Mouse (Mus musculus): ENCODE data around the gene Sept1. TPM values are rescaled to one million over a fixed set of nuclear protein-coding genes. Genes with fewer than 3 reads are reported as not detected.
"Not testable (repeated sequence)": the region's sequence is repeated elsewhere in the genome, so short reads cannot be mapped to it uniquely, and the experiment has no call there.

Sept1 gene
- polyA plus RNA-seq, 1 experiment from 2014 or later, result 30.1 TPM

- H3K27me3 ChIP-seq (replicated peaks); ATAC-seq (ENCODE audit: low FRiP score, low read depth); H3K27ac ChIP-seq; H3K4me2 ChIP-seq (replicated peaks); H3K4me3 ChIP-seq; H3K9me3 ChIP-seq; H3K9ac ChIP-seq: not testable (repeated sequence)
- Histone ChIP-seq H3K36me3 (peaks cover 22% of the 10 kb centered on the region), H3K4me1 (peaks cover 20% of the 10 kb centered on the region)
- 92% methylated on average over 8 of the region's 8 CpGs for WGBS
Measured at GRCm38 (mm10) chr7:127250511-127250910, 17.6 kb upstream of the Sept1 start.

GRCm38 (mm10) chr7:127244658-127245510, 12.0 kb upstream of the Sept1 start:
- peak; percentile 67 for ATAC-seq (ENCODE audit: low FRiP score, low read depth)
- WGBS, result 15% methylated on average over 28 of the region's 33 CpGs
- 0 out of 2 replicates have a peak overlapping the region, but pooled peaks have one; percentile 55 for H3K27ac ChIP-seq

GRCm38 (mm10) chr7:127243870-127244657, 11.1 kb upstream of the Sept1 start, which contains the start of gene Zfp771:
Gene Zfp771, plus strand, starts transcription at chr7:127244274.
- WGBS, result 1% methylated on average over 53 of the region's 56 CpGs
- H3K36me3 ChIP-seq, result peaks cover 15% of the 10 kb centered on the region
- ATAC-seq (ENCODE audit: low FRiP score, low read depth), result peak; percentile 94
- H3K27me3 ChIP-seq (replicated peaks), result no peaks in the 10 kb centered on the region
- peak within 1 kb of the TSS; percentile 90 for H3K4me2 ChIP-seq (replicated peaks)
- H3K4me1 ChIP-seq, result peaks cover 19% of the 10 kb centered on the region
- peak within 1 kb of the TSS; percentile 62 for H3K4me3 ChIP-seq
- H3K9ac ChIP-seq, result peak within 1 kb of the TSS; percentile 87
- 0 out of 2 replicates have a peak within 1 kb of the TSS, but pooled peaks have one; percentile 55 for H3K27ac ChIP-seq
- no peaks in the 10 kb centered on the region for H3K9me3 ChIP-seq

More at GRCm38 (mm10) chr7:127244658-127245510, 12.0 kb upstream of the Sept1 start:
- peaks cover 19% of the 10 kb centered on the region for H3K4me1 ChIP-seq
- peaks cover 19% of the 10 kb centered on the region for H3K36me3 ChIP-seq
- peak overlapping the region; percentile 90 for H3K4me2 ChIP-seq (replicated peaks)
- H3K9ac ChIP-seq, result peak overlapping the region; percentile 87
- H3K27me3 ChIP-seq (replicated peaks), result no peaks in the 10 kb centered on the region
- no peaks in the 10 kb centered on the region for H3K9me3 ChIP-seq
- peak overlapping the region; percentile 62 for H3K4me3 ChIP-seq

DNA sequence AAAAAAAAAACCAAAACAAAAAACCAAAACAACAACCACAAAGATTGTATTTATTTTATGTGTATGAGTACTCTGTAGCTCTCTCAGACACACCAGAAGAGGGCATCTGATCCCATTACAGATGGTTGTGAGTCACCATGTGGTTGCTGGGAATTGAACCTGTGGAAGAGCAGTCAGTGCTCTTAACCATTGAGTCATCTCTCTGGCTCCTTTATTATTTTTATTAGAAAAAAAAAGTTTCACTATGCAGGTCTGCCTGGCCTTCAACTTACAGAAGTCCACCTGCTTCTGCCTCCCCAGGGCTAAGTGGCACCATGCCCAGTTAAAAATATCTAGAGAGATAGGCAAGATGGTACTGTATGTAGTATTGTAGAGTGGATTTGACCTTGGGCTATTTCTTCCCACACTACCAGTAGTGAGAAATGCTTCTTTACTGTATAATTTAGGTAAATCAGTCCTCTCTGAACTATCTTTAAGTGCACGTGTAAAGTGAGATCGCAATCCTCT, 10.5 kb upstream of the Sept1 start:
- Histone ChIP-seq H3K27me3 (replicated peaks) (no peaks in the 10 kb centered on the region), H3K4me1 (peaks cover 19% of the 10 kb centered on the region), H3K27ac (no peak overlapping the region), H3K4me2 (replicated peaks) (peak overlapping the region; percentile 90), H3K36me3 (peaks cover 22% of the 10 kb centered on the region), H3K9ac (0 out of 2 replicates have a peak overlapping the region, but pooled peaks have one; percentile 87), H3K9me3 (no peaks in the 10 kb centered on the region), H3K4me3 (no peak overlapping the region; the same call in 1 of the 2 replicates)
- 35% methylated on average over 2 of the region's 2 CpGs for WGBS
- no peak for ATAC-seq (ENCODE audit: low FRiP score, low read depth)

DNA sequence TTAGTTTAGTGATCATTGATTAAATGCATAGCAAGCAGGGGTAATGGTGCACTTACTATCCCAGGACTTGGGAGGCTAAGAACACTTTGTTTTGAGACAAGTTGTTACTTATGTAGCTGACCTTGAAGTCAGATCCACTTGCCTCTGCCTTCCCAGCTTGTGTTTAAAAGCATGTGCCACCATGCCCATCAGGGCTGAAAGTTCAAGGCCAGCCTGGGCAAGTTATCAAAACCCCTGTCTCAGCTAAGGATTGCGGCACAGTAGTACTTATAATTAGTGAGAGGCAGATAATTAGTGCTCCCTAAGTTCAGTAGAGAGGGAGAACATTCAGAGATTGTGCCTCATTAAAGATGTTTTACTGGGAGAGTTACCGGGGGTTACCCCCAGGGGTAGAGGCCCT, 1.8 kb upstream of the Sept1 start:
- H3K9ac ChIP-seq, result no peak overlapping the region; the same call in 1 of the 2 replicates
- no peak overlapping the region for H3K4me3 ChIP-seq
- peaks cover 57% of the 10 kb centered on the region for H3K36me3 ChIP-seq
- WGBS, result 94% methylated on average over 2 of the region's 2 CpGs
- H3K9me3 ChIP-seq, result no peaks in the 10 kb centered on the region
- H3K27ac ChIP-seq, result no peak overlapping the region
- H3K27me3 ChIP-seq (replicated peaks), result no peaks in the 10 kb centered on the region
- H3K4me2 ChIP-seq (replicated peaks), result peak overlapping the region; percentile 86
- H3K4me1 ChIP-seq, result peaks cover 29% of the 10 kb centered on the region
- no peak for ATAC-seq (ENCODE audit: low FRiP score, low read depth)

GRCm38 (mm10) chr7:127233765-127234164, 835 bp upstream of the Sept1 start:
- WGBS, result 6% methylated on average over 9 of the region's 9 CpGs
- Histone ChIP-seq H3K27ac (peak overlapping the region; percentile 98; the same call in 1 of the 2 replicates), H3K4me3 (peak overlapping the region; percentile 90), H3K4me1 (peaks cover 30% of the 10 kb centered on the region), H3K9me3 (no peaks in the 10 kb centered on the region), H3K36me3 (peaks cover 60% of the 10 kb centered on the region), H3K4me2 (replicated peaks) (peak overlapping the region; percentile 86), H3K9ac (peak overlapping the region; percentile 96), H3K27me3 (replicated peaks) (no peaks in the 10 kb centered on the region)
- no peak for ATAC-seq (ENCODE audit: low FRiP score, low read depth)

- Histone ChIP-seq H3K4me3 (peak overlapping the region; percentile 90), H3K4me2 (replicated peaks) (peak overlapping the region; percentile 86), H3K4me1 (peaks cover 30% of the 10 kb centered on the region), H3K9ac (peak overlapping the region; percentile 96), H3K27me3 (replicated peaks) (no peaks in the 10 kb centered on the region), H3K9me3 (no peaks in the 10 kb centered on the region), H3K36me3 (peaks cover 56% of the 10 kb centered on the region), H3K27ac (peak overlapping the region; percentile 98)
- under 1% methylated on average over 27 of the region's 27 CpGs for WGBS
- ATAC-seq (ENCODE audit: low FRiP score, low read depth), result peak; percentile 52
Measured at GRCm38 (mm10) chr7:127233368-127233749, 429 bp upstream of the Sept1 start.

- Histone ChIP-seq H3K36me3 (peaks cover 42% of the 10 kb centered on the region), H3K9me3 (no peaks in the 10 kb centered on the region), H3K27ac (peak overlapping the region; percentile 98), H3K4me3 (peak overlapping the region; percentile 90), H3K9ac (peak overlapping the region; percentile 96), H3K4me2 (replicated peaks) (peak overlapping the region; percentile 86), H3K27me3 (replicated peaks) (no peaks in the 10 kb centered on the region), H3K4me1 (peaks cover 30% of the 10 kb centered on the region)
- 10% methylated on average over 20 of the region's 20 CpGs for WGBS
- no peak for ATAC-seq (ENCODE audit: low FRiP score, low read depth)
Measured at GRCm38 (mm10) chr7:127231826-127232621, 906 bp downstream of the Sept1 start.

DNA sequence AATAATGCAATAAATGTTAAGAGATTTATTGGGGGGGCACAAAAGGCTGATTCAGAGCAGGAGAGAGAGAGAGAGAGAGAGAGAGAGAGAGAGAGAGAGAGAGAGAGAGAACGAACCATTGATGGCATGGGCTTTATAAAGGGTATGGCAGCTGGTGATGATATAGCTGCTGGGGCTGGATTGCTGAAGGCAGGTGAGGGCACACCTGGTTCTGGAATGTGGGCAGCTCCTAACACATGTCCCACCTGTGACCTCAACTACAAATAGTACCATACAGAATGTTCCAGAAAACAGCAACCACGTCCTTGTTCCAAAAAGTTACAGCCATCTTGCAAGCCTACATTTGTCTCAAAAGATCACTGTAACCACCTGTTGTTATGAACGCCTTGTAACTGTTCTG, 1.6 kb downstream of the Sept1 start:
- Histone ChIP-seq H3K4me2 (replicated peaks) (peak overlapping the region; percentile 86), H3K27ac (no peak overlapping the region), H3K4me1 (peaks cover 30% of the 10 kb centered on the region), H3K9me3 (no peaks in the 10 kb centered on the region), H3K27me3 (replicated peaks) (no peaks in the 10 kb centered on the region), H3K9ac (peak overlapping the region; percentile 96), H3K36me3 (peaks cover 36% of the 10 kb centered on the region), H3K4me3 (peak overlapping the region; percentile 90)
- no peak for ATAC-seq (ENCODE audit: low FRiP score, low read depth)
- WGBS, result 63% methylated on average over 2 of the region's 3 CpGs

DNA sequence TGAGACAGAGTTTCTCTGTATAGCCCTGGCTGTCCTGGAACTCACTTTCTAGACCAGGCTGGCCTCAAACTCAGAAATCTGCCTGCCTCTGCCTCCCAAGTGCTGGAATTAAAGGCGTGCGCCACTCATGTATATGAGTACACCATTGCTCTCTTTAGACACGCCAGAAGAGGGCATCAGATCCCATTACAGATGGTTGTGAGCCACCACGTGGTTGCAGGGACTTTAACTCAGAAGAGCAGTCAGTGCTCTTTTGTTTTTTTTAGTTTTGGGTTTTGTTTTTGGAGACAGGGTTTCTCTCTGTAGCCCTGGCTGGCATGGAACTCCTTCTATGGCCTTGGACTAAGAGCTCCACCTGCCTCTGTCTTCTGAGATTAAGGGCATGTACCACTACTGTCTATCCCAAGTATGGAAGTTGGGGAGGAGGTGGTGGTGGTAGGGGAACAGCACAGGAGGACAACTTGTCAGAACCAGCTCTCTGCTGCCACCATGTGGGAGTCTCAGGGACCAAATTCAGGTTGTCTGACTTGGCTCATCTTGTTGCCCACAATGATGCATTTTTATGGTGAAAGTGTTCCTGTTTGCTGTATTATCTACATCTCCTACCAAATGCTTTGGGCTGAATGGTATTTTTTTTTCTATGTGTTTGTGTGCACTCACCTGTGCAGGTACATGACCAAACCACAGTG, 4.2 kb downstream of the Sept1 start:
- Histone ChIP-seq H3K27ac (no peak overlapping the region), H3K27me3 (replicated peaks) (no peaks in the 10 kb centered on the region), H3K4me3 (no peak overlapping the region), H3K9me3 (no peaks in the 10 kb centered on the region), H3K9ac (no peak overlapping the region), H3K4me2 (replicated peaks) (no peak overlapping the region), H3K36me3 (peaks cover 19% of the 10 kb centered on the region), H3K4me1 (peaks cover 21% of the 10 kb centered on the region)
- no peak for ATAC-seq (ENCODE audit: low FRiP score, low read depth)
- 66% methylated on average over 4 of the region's 4 CpGs for WGBS
